Mouse (Mus musculus): ENCODE measurements around the gene Saa3.
"Not testable (repeated sequence)": the region's sequence is repeated elsewhere in the genome, so short reads cannot be mapped to it uniquely, and the experiment has no call there.

The Saa3 gene

GRCm38 (mm10) chr7:46710390-46710844 is 5.1 kb downstream of the Saa3 start, which contains the start of gene Saal1:
TSS of gene Saal1 (minus strand) at chr7:46710680.
- DNase-seq (ENCODE audit: low spot score): peak; percentile 89

DNA sequence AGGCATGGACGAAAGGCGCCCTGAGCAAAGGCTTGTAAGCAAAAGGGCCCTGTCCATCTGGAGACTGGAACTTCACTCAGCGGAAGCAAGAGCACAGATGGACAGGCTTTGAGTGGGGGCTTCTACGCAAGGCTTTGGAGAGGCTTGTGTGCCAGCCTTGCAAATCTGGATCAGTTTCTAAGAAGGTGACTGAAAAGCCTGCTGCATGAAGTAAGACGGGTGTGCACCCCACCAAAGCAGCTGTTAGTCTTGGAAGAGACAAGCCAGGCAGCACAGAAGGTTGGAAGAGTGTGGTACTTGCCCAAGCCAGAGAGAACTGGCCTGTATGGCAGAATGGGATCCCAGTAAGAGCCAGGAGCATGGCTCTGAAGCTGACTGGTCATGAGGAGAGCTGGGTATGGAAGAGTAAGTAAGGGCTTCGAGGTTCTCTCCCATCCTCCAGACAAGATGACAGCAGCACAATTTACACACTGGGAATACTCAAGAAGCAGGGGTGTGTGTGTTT is 14.9 kb downstream of the Saa3 start:
- no peak for DNase-seq (ENCODE audit: low spot score)

DNA sequence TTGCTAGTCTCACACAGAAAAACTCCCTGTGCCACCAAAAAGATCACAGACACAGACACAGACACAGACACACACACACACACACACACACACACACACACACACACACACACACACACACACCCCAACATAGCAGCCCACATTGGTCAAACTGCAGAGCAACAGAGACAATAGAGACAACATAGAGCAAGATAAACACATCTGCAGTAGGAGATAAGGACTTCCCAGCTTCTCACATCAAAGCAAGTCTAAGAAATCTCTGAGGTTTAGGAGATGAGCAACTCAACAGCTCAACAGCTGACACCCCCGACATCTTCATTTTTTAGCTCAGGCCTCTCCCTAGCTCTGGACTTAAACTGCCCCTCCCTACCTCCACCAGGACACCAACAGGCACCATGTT is 18.7 kb downstream of the Saa3 start:
- DNase-seq (ENCODE audit: low spot score): no peak

GRCm38 (mm10) chr7:46686827-46687226 is 28.7 kb downstream of the Saa3 start:
- DNase-seq (ENCODE audit: low spot score): no peak

DNA sequence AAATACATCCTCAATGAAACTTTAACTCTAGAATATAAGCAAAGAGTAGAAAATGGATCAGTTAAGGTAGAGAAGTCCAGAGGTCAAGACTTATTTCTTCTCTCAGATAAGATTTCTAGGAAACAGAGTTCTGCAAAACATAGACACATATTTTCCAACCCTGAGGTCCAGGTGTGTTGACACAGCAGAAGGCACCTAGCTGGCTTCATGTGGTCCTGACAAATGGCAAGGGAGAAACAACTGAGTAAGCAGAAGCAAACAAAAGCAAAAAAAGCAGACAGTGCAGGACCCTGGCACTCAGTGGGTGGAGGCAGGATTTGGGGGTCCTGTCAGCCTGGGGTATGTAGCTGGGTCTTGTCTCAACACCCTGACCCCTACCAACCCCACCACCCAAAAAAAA is 34.8 kb downstream of the Saa3 start:
- peak; percentile 54 for DNase-seq (ENCODE audit: low spot score)

GRCm38 (mm10) chr7:46679044-46679443 is 36.5 kb downstream of the Saa3 start:
- not testable (repeated sequence) for DNase-seq (ENCODE audit: low spot score)

- DNase-seq (ENCODE audit: low spot score): no peak
Observed at GRCm38 (mm10) chr7:46678417-46678816, 37.1 kb downstream of the Saa3 start.

- DNase-seq (ENCODE audit: low spot score): no peak
Observed at GRCm38 (mm10) chr7:46676808-46677360, 38.6 kb downstream of the Saa3 start.

GRCm38 (mm10) chr7:46675886-46676285 is 39.6 kb downstream of the Saa3 start:
- DNase-seq (ENCODE audit: low spot score): no peak

DNA sequence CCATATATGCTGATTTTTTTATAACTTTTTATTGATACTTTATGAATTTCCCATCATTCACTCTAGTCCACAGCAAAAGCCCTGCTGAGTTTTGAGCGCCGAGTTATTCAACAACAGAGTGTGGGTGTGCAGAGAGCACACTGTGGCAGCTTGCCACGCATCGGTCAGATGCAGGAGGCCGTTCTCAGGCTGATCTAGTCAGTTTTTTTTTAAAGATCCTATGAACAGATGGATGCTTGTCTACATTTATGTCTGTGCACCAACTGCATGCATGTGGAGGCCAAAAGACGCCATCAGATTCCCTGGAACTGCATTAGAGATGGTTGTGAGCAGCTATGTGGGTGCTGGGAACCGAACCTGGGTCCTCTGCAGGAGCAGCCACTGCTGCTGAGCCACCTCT is 40.4 kb downstream of the Saa3 start:
- no peak for DNase-seq (ENCODE audit: low spot score)

DNA sequence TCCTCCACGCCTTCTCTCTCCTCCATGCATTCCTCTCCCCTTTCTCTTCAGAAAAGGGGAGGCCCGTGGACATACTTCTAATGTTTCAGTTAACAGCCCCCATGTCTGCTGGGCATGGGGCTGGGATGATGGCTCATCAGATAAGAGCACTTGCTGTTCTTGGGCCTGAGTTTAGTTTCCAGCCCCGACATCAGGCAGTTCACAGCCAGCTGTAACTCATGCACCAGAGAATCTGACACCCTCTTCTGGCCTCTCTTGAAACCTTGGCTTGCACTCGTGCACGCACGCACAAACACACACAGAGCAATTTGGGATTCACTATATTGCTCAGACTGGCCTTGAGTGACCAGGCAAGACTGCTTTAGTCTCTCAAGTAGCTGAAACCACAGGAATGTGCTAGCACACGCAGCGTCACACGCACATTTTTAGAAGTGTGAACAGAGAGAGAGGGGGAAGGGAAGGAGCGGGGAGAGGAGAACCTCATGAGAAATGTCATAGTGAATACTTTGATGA is 43.3 kb downstream of the Saa3 start, which contains the start of gene Tph1:
Gene Tph1 (minus strand): TSS at position 378 of the 513 bp plus-strand sequence.
- DNase-seq (ENCODE audit: low spot score): no peak

DNA sequence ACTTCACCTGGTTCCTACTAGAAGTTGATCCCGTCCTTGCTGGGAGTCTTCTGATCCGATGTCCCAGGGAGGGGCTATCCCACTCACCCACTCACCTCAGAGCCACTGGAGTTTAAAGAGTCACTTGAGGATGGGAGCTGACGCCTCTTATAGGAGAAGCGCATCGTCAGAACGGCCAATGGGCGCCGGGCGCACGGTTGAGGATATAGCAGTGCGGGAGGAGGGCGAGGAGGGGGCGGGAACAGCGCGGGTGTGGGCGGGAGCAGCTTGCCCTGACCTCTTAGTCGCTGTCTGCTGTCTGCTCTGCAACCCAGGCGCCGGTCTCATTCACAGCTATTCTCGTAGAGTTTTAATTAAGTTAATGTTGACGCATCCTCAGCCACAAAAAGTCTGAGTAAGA is 48.2 kb downstream of the Saa3 start:
- DNase-seq (ENCODE audit: low spot score): peak; percentile 51

- DNase-seq (ENCODE audit: low spot score): no peak
Observed at GRCm38 (mm10) chr7:46665236-46665635, 50.3 kb downstream of the Saa3 start.
